Mouse (Mus musculus): ENCODE measurements around the gene Ksr1.

GRCm38 (mm10) chr11:79052769-79053168 lies 93.4 kb downstream of the Ksr1 start:
- TF ChIP-seq EP300 (IDR thresholded peaks at IDR 0.05; ENCODE audit: low read depth) (no peak), CTCF (IDR thresholded peaks at IDR 0.05; ENCODE audit: low read depth) (no peak)

All from liver, postnatal 0 days (tissue).